ENCODE assay signal across 8 mouse cellular contexts in the genomic region with DNA sequence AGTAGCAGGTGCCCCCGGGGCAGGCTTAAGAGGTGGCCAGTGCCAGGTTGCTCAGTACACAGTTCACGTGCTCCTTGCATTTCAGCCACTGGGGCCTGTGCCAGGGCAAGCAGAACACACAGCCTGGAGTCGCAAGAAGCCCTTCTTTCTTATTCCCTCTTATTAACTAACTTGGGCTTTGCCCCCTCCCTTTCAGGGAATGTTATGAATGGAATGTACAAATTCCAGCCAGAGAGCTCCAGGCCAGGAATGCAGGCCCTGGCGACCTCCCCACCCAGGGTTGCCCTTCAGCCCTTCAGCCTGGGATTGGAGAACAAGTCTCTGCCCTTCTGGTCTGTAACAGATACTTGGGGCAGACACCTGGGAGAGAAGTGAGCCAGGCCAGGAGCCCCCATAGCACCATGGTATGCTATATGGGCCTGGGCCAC. TPM values are rescaled to one million over a fixed set of nuclear protein-coding genes. Genes with fewer than 3 reads are reported as not detected.
A peak's percentile ranks its signal among the peaks of the same experiment; 100 is the strongest.
DNase-seq lines count a peak whose midpoint lies in the region; ATAC-seq lines count a peak whose summit lies in the region.

No protein-coding gene starts in this region.

- peak; percentile 74 for ATAC-seq in hindbrain, embryonic 16.5 days
- ATAC-seq in limb, embryonic 12.5 days (ENCODE audit: insufficient number of reproducible peaks, insufficient read depth, low FRiP score, low TSS enrichment, low read depth), result peak; percentile 56; the same call in 1 of the 2 replicates
- ATAC-seq in neural tube, embryonic 13.5 days (ENCODE audit: low read depth), result peak; percentile 40

- no peak overlapping the region for H3K9ac ChIP-seq in hindbrain, embryonic 16.5 days (ENCODE audit: low read depth, low read length)
- H3K9ac ChIP-seq in limb, embryonic 12.5 days (replicated peaks), result no peak overlapping the region
- H3K9ac ChIP-seq in neural tube, embryonic 13.5 days, result no peak overlapping the region

- peak overlapping the region; percentile 77 for H3K27ac ChIP-seq in hindbrain, embryonic 16.5 days (ENCODE audit: low read depth, low read length)
- H3K27ac ChIP-seq in limb, embryonic 12.5 days, result peak overlapping the region; percentile 69; the same call in 1 of the 2 replicates
- H3K27ac ChIP-seq in neural tube, embryonic 13.5 days (replicated peaks), result peak overlapping the region; percentile 73; the same call in 1 of the 2 replicates

- no peaks in the 10 kb centered on the region for H3K36me3 ChIP-seq in hindbrain, embryonic 16.5 days (ENCODE audit: control insufficient read depth, insufficient read depth, low read length)
- H3K36me3 ChIP-seq in limb, embryonic 12.5 days, result no peaks in the 10 kb centered on the region
- H3K36me3 ChIP-seq in neural tube, embryonic 13.5 days, result no peaks in the 10 kb centered on the region

- no peak overlapping the region for H3K4me2 ChIP-seq in hindbrain, embryonic 16.5 days (ENCODE audit: low read length)
- no peak overlapping the region for H3K4me2 ChIP-seq in limb, embryonic 12.5 days
- H3K4me2 ChIP-seq in neural tube, embryonic 13.5 days, result no peak overlapping the region

- peak; percentile 66 for DNase-seq in adrenal gland, adult 2 months
- DNase-seq in adrenal gland, adult 18-20 months (ENCODE audit: low spot score in 2 of 2), result no peak
- DNase-seq in adrenal gland, postnatal 14 days, result peak; percentile 81
- peak; percentile 47 for DNase-seq in gastrocnemius, postnatal 10 days
- DNase-seq in c-Kit-positive CD71-positive TER-119-positive erythroid progenitor cells, embryonic 14.5 days (ENCODE audit: low spot score), result no peak

- H3K9me3 ChIP-seq in hindbrain, embryonic 16.5 days (ENCODE audit: control insufficient read depth, low read length), result no peaks in the 10 kb centered on the region
- H3K9me3 ChIP-seq in limb, embryonic 12.5 days, result no peaks in the 10 kb centered on the region
- H3K9me3 ChIP-seq in neural tube, embryonic 13.5 days, result no peaks in the 10 kb centered on the region

- H3K4me3 ChIP-seq in hindbrain, embryonic 16.5 days (ENCODE audit: low read length), result no peak overlapping the region
- H3K4me3 ChIP-seq in limb, embryonic 12.5 days (replicated peaks), result no peak overlapping the region
- no peak overlapping the region for H3K4me3 ChIP-seq in neural tube, embryonic 13.5 days

- no peaks in the 10 kb centered on the region for H3K27me3 ChIP-seq in hindbrain, embryonic 16.5 days (replicated peaks; ENCODE audit: control insufficient read depth, insufficient read depth, low read length)
- H3K27me3 ChIP-seq in limb, embryonic 12.5 days, result no peaks in the 10 kb centered on the region
- H3K27me3 ChIP-seq in neural tube, embryonic 13.5 days, result no peaks in the 10 kb centered on the region

- H3K4me1 ChIP-seq in hindbrain, embryonic 16.5 days (ENCODE audit: control insufficient read depth, insufficient read depth, low read depth, low read length), result peaks cover 11% of the 10 kb centered on the region
- peaks cover 23% of the 10 kb centered on the region for H3K4me1 ChIP-seq in limb, embryonic 12.5 days (replicated peaks)
- peaks cover 30% of the 10 kb centered on the region for H3K4me1 ChIP-seq in neural tube, embryonic 13.5 days (replicated peaks)

- WGBS in hindbrain, embryonic 16.5 days, result 43% methylated on average over 4 of the region's 4 CpGs
- 47% methylated on average over 4 of the region's 4 CpGs for WGBS in limb, embryonic 12.5 days
- 60% methylated on average over 4 of the region's 4 CpGs for WGBS in neural tube, embryonic 13.5 days

RNA-seq across cellular contexts. Expression of a gene that starts 22.0 kb away (rescaled TPM):
- 100 to 1,000 TPM; 136 to 202 TPM for total RNA-seq in adrenal gland, adult 2 months (2021)
- 83.4 and 111 TPM in 2 replicates for polyA plus RNA-seq in adrenal gland, adult 2 months (2012; rRNA removed)
- total RNA-seq in adrenal gland, adult 18-20 months (2021), result 100 to 1,000 TPM; 180 to 197 TPM
- 66.2 and 130 TPM in 2 replicates for total RNA-seq in adrenal gland, postnatal 14 days (2021)
- 1 to 10 TPM; 3.3 to 3.7 TPM for total RNA-seq in gastrocnemius, postnatal 10 days (2021)
- polyA plus RNA-seq in hindbrain, embryonic 16.5 days (2015; fragmentation: Nextera tagmentation; extraction: Ambion mirVana), result 89.0 and 101 TPM in 2 replicates
- 1.6 TPM in 2 replicates for polyA plus RNA-seq in limb, embryonic 12.5 days (2016; fragmentation: Nextera tagmentation; extraction: Ambion mirVana)
- 38.3 and 38.6 TPM in 2 replicates for polyA plus RNA-seq in neural tube, embryonic 13.5 days (2015; fragmentation: Nextera tagmentation; extraction: Ambion mirVana)

RNA-seq across cellular contexts. Expression of a gene that starts 45.8 kb away (rescaled TPM):
- total RNA-seq in adrenal gland, adult 2 months (2021), result 10 to 100 TPM; 32.6 to 43.7 TPM
- polyA plus RNA-seq in adrenal gland, adult 2 months (2012; rRNA removed), result 73.8 and 79.8 TPM in 2 replicates
- total RNA-seq in adrenal gland, adult 18-20 months (2021), result 10 to 100 TPM; 32.2 to 52.2 TPM
- total RNA-seq in adrenal gland, postnatal 14 days (2021), result 38.0 and 40.0 TPM in 2 replicates
- 10 to 100 TPM in 1 of 2 experiments, 1 to 10 TPM in 1; 8.6 to 17.2 TPM for total RNA-seq in gastrocnemius, postnatal 10 days (2021)
- polyA plus RNA-seq in hindbrain, embryonic 16.5 days (2015; fragmentation: Nextera tagmentation; extraction: Ambion mirVana), result 20.9 and 25.1 TPM in 2 replicates
- 4.3 and 4.6 TPM in 2 replicates for polyA plus RNA-seq in limb, embryonic 12.5 days (2016; fragmentation: Nextera tagmentation; extraction: Ambion mirVana)
- polyA plus RNA-seq in neural tube, embryonic 13.5 days (2015; fragmentation: Nextera tagmentation; extraction: Ambion mirVana), result 12.3 and 13.9 TPM in 2 replicates

Comparison
In these comparisons a context has a peak if more than half of its experiments do, and no peak if none do; other contexts are left out.
1. DNase-seq: peak in adrenal gland, adult 2 months (single experiment), adrenal gland, postnatal 14 days (single experiment) and gastrocnemius, postnatal 10 days (single experiment); none in adrenal gland, adult 18-20 months (0 of 2) and c-Kit-positive CD71-positive TER-119-positive erythroid progenitor cells, embryonic 14.5 days (single experiment).
2. RNA of a gene that starts 22.0 kb away (total RNA-seq): 136 to 202 TPM in adrenal gland, adult 2 months, 180 to 197 TPM in adrenal gland, adult 18-20 months and 66.2 to 130 TPM in adrenal gland, postnatal 14 days; 3.3 to 3.7 TPM in gastrocnemius, postnatal 10 days; every median in the first group is over 10 times any median in the second.
3. Peak in every context shown above with its lines, with median percentiles within 50 percentile points of each other: ATAC-seq and H3K27ac ChIP-seq.